Mouse (Mus musculus): ENCODE results near the gene Tbc1d8.

GRCm38 (mm10) chr1:39526371-39527167 is 48.0 kb upstream of the Tbc1d8 start:
- TF ChIP-seq CTCF (conservative IDR thresholded peaks at IDR 0.05; ENCODE audit: low read length) (no peak), POU5F1 (IDR thresholded peaks at IDR 0.05; ENCODE audit: borderline replicate concordance, low read length) (no peak), NANOG (IDR thresholded peaks at IDR 0.05; ENCODE audit: borderline replicate concordance, low read length) (no peak)
